Mouse (Mus musculus) CH12.LX (cell line): Measurements from ENCODE around the gene Magi2. TPM values are rescaled to one million over a fixed set of nuclear protein-coding genes. Genes with fewer than 3 reads are reported as not detected.

Source experiments
- DNase-seq: peaks from one replicate; pipeline ENCODE4 v3.0.0-alpha.2; 2013; ENCODE audit errors: extremely low read depth
- H3K27ac ChIP-seq: 2 replicates; pipeline ENCODE4 v1.5.1; 2012; ENCODE audit warnings: low read depth, mild to moderate bottlenecking, control low read depth, moderate library complexity; ENCODE audit not compliant: insufficient read depth
- H3K27me3 ChIP-seq: replicated peaks from 2 replicates; pipeline ENCODE3; 2012; ENCODE audit warnings: inconsistent platforms
- H3K36me3 ChIP-seq, 2 experiments: replicated peaks in 1 of 2; 2 replicates each; pipeline versions ENCODE3 to v1.6.1; 2012; ENCODE audit warnings: inconsistent platforms in 1 of 2, low read length in 1 of 2, mild to moderate bottlenecking in 1 of 2, mixed read lengths in 1 of 2, moderate library complexity in 1 of 2; ENCODE audit not compliant: control insufficient read depth in 1 of 2, insufficient read depth in 1 of 2
- H3K4me1 ChIP-seq, 2 experiments: 2 replicates each; pipeline ENCODE4 v1.6.1; 2012; ENCODE audit warnings: inconsistent platforms in 1 of 2, moderate library complexity in 1 of 2; ENCODE audit not compliant: insufficient read depth in 2 of 2, control insufficient read depth in 1 of 2
- H3K4me2 ChIP-seq: 2 replicates; pipeline ENCODE4 v1.6.1; 2012; ENCODE audit warnings: low read depth, mild to moderate bottlenecking, control low read depth; ENCODE audit not compliant: poor library complexity, insufficient read depth, severe bottlenecking
- H3K4me3 ChIP-seq, 3 experiments: fragments of 150-350 bp in 1 of 3; sonication (generic) in 1 of 3; replicated peaks in 1 of 3; 2 replicates each; pipeline versions ENCODE3 to v1.5.1; 2011 to 2012; ENCODE audit warnings: low read depth in 2 of 3, low read length in 2 of 3, mild to moderate bottlenecking in 2 of 3, moderate library complexity in 2 of 3, control low read depth in 1 of 3, improper control_type of control experiment in 1 of 3, inconsistent platforms in 1 of 3, mixed read lengths in 1 of 3; ENCODE audit not compliant: poor library complexity in 1 of 3
- H3K79me2 ChIP-seq: replicated peaks from 2 replicates; pipeline ENCODE4 v1.6.1; 2012; ENCODE audit warnings: mild to moderate bottlenecking, moderate library complexity; ENCODE audit not compliant: control insufficient read depth, poor library complexity, insufficient read depth, severe bottlenecking; ENCODE audit errors: extremely low read depth
- H3K9ac ChIP-seq: 2 replicates; pipeline ENCODE4 v1.6.1; 2012; ENCODE audit warnings: low read depth, mild to moderate bottlenecking, control low read depth, moderate library complexity; ENCODE audit not compliant: insufficient read depth
- H3K9me3 ChIP-seq: replicated peaks from 2 replicates; pipeline ENCODE3; 2012; ENCODE audit warnings: low read length, inconsistent platforms, mixed read lengths
- BHLHE40 ChIP-seq: IDR thresholded peaks from 2 replicates; pipeline ENCODE4 v1.6.1; 2011; ENCODE audit warnings: mild to moderate bottlenecking, low read depth, low read length, improper control_type of control experiment
- CHD1 ChIP-seq: IDR thresholded peaks from 2 replicates; pipeline ENCODE4 v1.6.1; 2012; ENCODE audit warnings: low read depth, low read length, improper control_type of control experiment, inconsistent platforms
- CHD2 ChIP-seq: IDR thresholded peaks from 2 replicates; pipeline ENCODE4 v1.6.1; 2011; ENCODE audit warnings: low read length, improper control_type of control experiment
- CTCF ChIP-seq, 2 experiments: IDR thresholded peaks in 1 of 2; conservative IDR thresholded peaks in 1 of 2; 2 replicates each; pipeline ENCODE4 v1.5.1; 2011 to 2012; ENCODE audit warnings: low read depth in 2 of 2, low read length in 2 of 2, improper control_type of control experiment in 1 of 2, inconsistent platforms in 1 of 2, mild to moderate bottlenecking in 1 of 2, moderate library complexity in 1 of 2
- ELF1 ChIP-seq: IDR thresholded peaks from 2 replicates; pipeline ENCODE4 v1.6.1; 2014; ENCODE audit warnings: low read depth, mild to moderate bottlenecking, inconsistent platforms, low read length, improper control_type of control experiment
- HCFC1 ChIP-seq: IDR thresholded peaks from 2 replicates; pipeline ENCODE4 v1.6.1; 2012; ENCODE audit warnings: low read depth, mild to moderate bottlenecking, inconsistent platforms, low read length, improper control_type of control experiment
- IRF4 ChIP-seq: IDR thresholded peaks from 2 replicates; pipeline ENCODE4 v1.6.1; 2014; ENCODE audit warnings: low read depth, mild to moderate bottlenecking, inconsistent platforms, low read length, improper control_type of control experiment
- JUND ChIP-seq: conservative IDR thresholded peaks from 2 replicates; pipeline ENCODE4 v1.6.1; 2011; ENCODE audit warnings: low read depth, low read length, improper control_type of control experiment
- KAT2A ChIP-seq: IDR thresholded peaks from 2 replicates; pipeline ENCODE4 v1.6.1; 2012; ENCODE audit warnings: low read length, improper control_type of control experiment, inconsistent platforms; ENCODE audit not compliant: insufficient replicate concordance
- MAFK ChIP-seq: IDR thresholded peaks from 2 replicates; pipeline ENCODE4 v1.6.1; 2011; ENCODE audit warnings: low read length, improper control_type of control experiment; ENCODE audit not compliant: insufficient replicate concordance
- MAX ChIP-seq: IDR thresholded peaks from 2 replicates; pipeline ENCODE4 v1.6.1; 2011; ENCODE audit warnings: low read length, improper control_type of control experiment
- MAZ ChIP-seq: IDR thresholded peaks from 2 replicates; pipeline ENCODE4 v1.6.1; 2012; ENCODE audit warnings: low read depth, mild to moderate bottlenecking, inconsistent platforms, low read length, improper control_type of control experiment, moderate library complexity
- MXI1 ChIP-seq: IDR thresholded peaks from 2 replicates; pipeline ENCODE4 v1.6.1; 2011; ENCODE audit warnings: mild to moderate bottlenecking, low read depth, low read length, improper control_type of control experiment
- NRF1 ChIP-seq: IDR thresholded peaks from 2 replicates; pipeline ENCODE4 v1.6.1; 2014; ENCODE audit warnings: low read depth, mild to moderate bottlenecking, inconsistent platforms, low read length, improper control_type of control experiment, moderate library complexity
- PAX5 ChIP-seq: IDR thresholded peaks from 2 replicates; pipeline ENCODE4 v1.6.1; 2012; ENCODE audit warnings: low read length, inconsistent platforms, mixed read lengths
- POLR2AphosphoS2 ChIP-seq: IDR thresholded peaks from 2 replicates; pipeline ENCODE4 v1.6.1; 2011; ENCODE audit warnings: low read depth, low read length, improper control_type of control experiment
- RAD21 ChIP-seq: IDR thresholded peaks from 2 replicates; pipeline ENCODE4 v1.6.1; 2011; ENCODE audit warnings: low read depth, mild to moderate bottlenecking, low read length, improper control_type of control experiment, moderate library complexity
- SIN3A ChIP-seq: IDR thresholded peaks from 2 replicates; pipeline ENCODE4 v1.6.1; 2012; ENCODE audit warnings: low read length, improper control_type of control experiment, inconsistent platforms
- SMC3 ChIP-seq: IDR thresholded peaks from 2 replicates; pipeline ENCODE4 v1.6.1; 2011; ENCODE audit warnings: low read depth, low read length, improper control_type of control experiment
- TBP ChIP-seq: conservative IDR thresholded peaks from 2 replicates; pipeline ENCODE4 v1.6.1; 2011; ENCODE audit warnings: low read depth, low read length, improper control_type of control experiment
- TCF12 ChIP-seq: IDR thresholded peaks from 2 replicates; pipeline ENCODE4 v1.6.1; 2014; ENCODE audit warnings: low read depth, mild to moderate bottlenecking, inconsistent platforms, low read length, improper control_type of control experiment
- USF2 ChIP-seq: conservative IDR thresholded peaks from 2 replicates; pipeline ENCODE4 v1.6.1; 2011; ENCODE audit warnings: low read depth, low read length, improper control_type of control experiment
- ZC3H11A ChIP-seq: IDR thresholded peaks from 2 replicates; pipeline ENCODE4 v1.6.1; 2012; ENCODE audit warnings: low read depth, mild to moderate bottlenecking, inconsistent platforms, low read length, improper control_type of control experiment
- ZKSCAN1 ChIP-seq: IDR thresholded peaks from 2 replicates; pipeline ENCODE4 v1.6.1; 2012; ENCODE audit warnings: low read depth, inconsistent platforms, low read length, improper control_type of control experiment, borderline replicate concordance
- ZNF384 ChIP-seq: IDR thresholded peaks from 2 replicates; pipeline ENCODE4 v1.6.1; 2012; ENCODE audit warnings: low read depth, low read length, improper control_type of control experiment, inconsistent platforms
- dilution Hi-C: fragments of 300-500 bp; cut with MboI; formaldehyde crosslinking; loops from 2 replicates; pipeline ENCODE4 v1.14.3; 2020; ENCODE audit warnings: low sequenced_read_pairs; ENCODE audit not compliant: extremely low pct_unique_long_range_greater_than_20kb, extremely low pct_ligation_motif_present
- in situ Hi-C: fragments of 300-500 bp; cut with MboI; formaldehyde crosslinking; loops from 3 replicates; pipeline ENCODE4 v1.14.3; 2019; ENCODE audit warnings: low sequenced_read_pairs, low pct_ligation_motif_present, low pct_unique_long_range_greater_than_20kb, mixed read lengths
- polyA plus RNA-seq: library from polyadenylated mRNA; unstranded; fragments of >175 nt; gene quantifications from 2 replicates; pipeline ENCODE4 v1.2.1, GENCODE M21; 2012; ENCODE audit warnings: low read depth; ENCODE audit not compliant: insufficient read length
- total RNA-seq, 2 experiments: library from RNA; depleted of rRNA; stranded (reverse); fragments of 300-350 nt in 1 of 2; fragments of >200 nt in 1 of 2; gene quantifications; 2 replicates each; pipeline ENCODE4 v1.2.3; 2012 to 2014

Magi2 gene
- total and polyA plus RNA-seq, 3 experiments: 0.37 to 0.63 (median 0.42) TPM

DNA sequence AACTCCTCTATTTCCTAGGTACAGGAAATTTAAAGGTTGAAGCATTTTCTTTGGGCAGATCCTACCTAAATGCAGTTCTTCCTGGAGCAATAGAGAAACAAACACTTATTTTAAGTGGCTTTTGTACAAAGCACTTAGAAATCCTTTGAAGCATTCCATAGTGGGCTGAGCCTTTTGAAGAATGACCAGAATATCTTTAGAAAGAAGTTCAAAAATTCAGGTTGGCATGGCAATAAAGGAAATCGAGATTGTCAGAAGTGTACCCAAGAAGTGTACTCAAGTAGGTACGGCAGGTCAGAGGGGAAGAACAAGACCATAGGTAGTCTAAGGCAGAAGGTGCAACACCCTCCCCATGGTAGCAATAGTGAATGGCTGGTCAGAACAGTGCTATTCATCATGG is 1332.5 kb downstream of the Magi2 start:
- Histone ChIP-seq H3K4me1 (peaks cover 0 to 8% of the 10 kb centered on the region in 2 experiments; a peak in 1 of 4 replicates), H3K9ac (no peak overlapping the region), H3K4me2 (no peak overlapping the region), H3K79me2 (no peaks in the 10 kb centered on the region), H3K27ac (no peak overlapping the region), H3K4me3 (no peak overlapping the region), H3K36me3 (no peaks in the 10 kb centered on the region), H3K27me3 (no peaks in the 10 kb centered on the region), H3K9me3 (no peaks in the 10 kb centered on the region)
- no peak for DNase-seq
- in situ Hi-C loops (no loop called here), dilution Hi-C loops (no loop called here)
- TF ChIP-seq BHLHE40 (no peak), TBP (no peak), RAD21 (no peak), SMC3 (no peak), CTCF (conservative IDR thresholded peaks at IDR 0.05 in 1 of 2, IDR thresholded peaks at IDR 0.05 in 1 of 2; ENCODE audit: low read depth in 2 of 2, low read length in 2 of 2) (no peak), NRF1 (no peak), ZNF384 (no peak), MAX (no peak), POLR2AphosphoS2 (no peak), IRF4 (no peak), HCFC1 (no peak), SIN3A (no peak), PAX5 (no peak), TCF12 (no peak), ZC3H11A (no peak), MXI1 (no peak), JUND (no peak), MAFK (no peak), ZKSCAN1 (no peak), MAZ (no peak)

DNA sequence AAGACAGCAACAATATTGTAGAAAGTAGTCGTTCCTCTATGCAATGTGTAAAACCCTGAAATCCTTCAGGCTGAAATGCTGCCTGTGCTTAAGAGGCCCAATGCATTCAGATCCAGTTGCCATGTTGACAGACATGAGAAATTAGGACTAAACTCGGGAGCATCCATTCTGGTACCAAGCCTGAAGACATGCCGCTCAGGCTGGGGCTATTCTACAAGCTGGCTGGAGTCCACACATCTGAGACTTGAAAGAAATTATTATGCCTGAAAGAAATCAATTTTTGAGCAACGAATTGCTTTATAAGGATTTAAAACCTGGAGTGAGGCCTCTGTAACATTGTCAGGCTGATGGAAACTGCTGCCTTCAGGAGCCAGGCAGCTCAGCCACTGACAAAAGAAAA is 1333.0 kb downstream of the Magi2 start:
- H3K79me2 ChIP-seq: no peaks in the 10 kb centered on the region
- no peak overlapping the region for H3K4me2 ChIP-seq
- no peak overlapping the region for H3K27ac ChIP-seq
- in situ Hi-C loops: no loop called here
- no peak for TF ChIP-seq KAT2A
- no peak for TF ChIP-seq USF2
- TF ChIP-seq MAZ: no peak
- TF ChIP-seq SMC3: no peak
- no peak for TF ChIP-seq CHD2
- TF ChIP-seq ELF1: no peak
- TF ChIP-seq CHD1: no peak
- TF ChIP-seq, all 38 proteins: peak for 0
- Histone ChIP-seq H3K9me3 (no peaks in the 10 kb centered on the region), H3K36me3 (no peaks in the 10 kb centered on the region), H3K4me1 (peaks cover 0 to 8% of the 10 kb centered on the region in 2 experiments; a peak in 1 of 4 replicates), H3K4me3 (no peak overlapping the region), H3K27me3 (no peaks in the 10 kb centered on the region), H3K9ac (no peak overlapping the region)
- no peak for DNase-seq
- dilution Hi-C loops: no loop called here
